Comparison of ENCODE assay signal across 8 mouse cellular contexts in genomic region chr7:116039196-116039537, GRCm38 (mm10). TPM values are rescaled to one million over a fixed set of nuclear protein-coding genes. Genes with fewer than 3 reads are reported as not detected.
DNase-seq lines count a peak whose midpoint lies in the region; ATAC-seq and TF ChIP-seq lines count a peak whose summit lies in the region.

1110004F10Rik (plus strand) TSS chr7:116039397.

- H3K27ac ChIP-seq in embryonic fibroblast, embryonic 13.5 days (ENCODE audit: insufficient read depth, low read length) = no peak within 1 kb of the TSS
- no peak within 1 kb of the TSS for H3K27ac ChIP-seq in heart, embryonic 15.5 days
- peak within 1 kb of the TSS; percentile 19; the same call in 1 of the 2 replicates for H3K27ac ChIP-seq in midbrain, embryonic 13.5 days

- peak within 1 kb of the TSS; percentile 99 for H3K4me2 ChIP-seq in heart, embryonic 15.5 days
- H3K4me2 ChIP-seq in midbrain, embryonic 13.5 days (replicated peaks) = peak within 1 kb of the TSS; percentile 98

- H3K27me3 ChIP-seq in E14TG2a.4 (ENCODE audit: insufficient read depth, low read length) = peaks cover 71% of the 10 kb centered on the region
- peaks cover 27% of the 10 kb centered on the region for H3K27me3 ChIP-seq in heart, embryonic 15.5 days
- H3K27me3 ChIP-seq in midbrain, embryonic 13.5 days = peaks cover 63% of the 10 kb centered on the region

- ATAC-seq in frontal cortex, adult (ENCODE audit: low TSS enrichment) = no peak
- no peak for ATAC-seq in heart, embryonic 15.5 days (replicated peaks; ENCODE audit: insufficient number of reproducible peaks, insufficient read depth, low FRiP score, low read depth)
- peak; percentile 19 for ATAC-seq in midbrain, embryonic 13.5 days

- H3K9ac ChIP-seq in heart, embryonic 15.5 days = peak within 1 kb of the TSS; percentile 54
- peak within 1 kb of the TSS; percentile 63 for H3K9ac ChIP-seq in midbrain, embryonic 13.5 days (replicated peaks)

- H3K9me3 ChIP-seq in E14TG2a.4 (ENCODE audit: low read length) = no peaks in the 10 kb centered on the region
- no peaks in the 10 kb centered on the region for H3K9me3 ChIP-seq in heart, embryonic 15.5 days (replicated peaks)
- no peaks in the 10 kb centered on the region for H3K9me3 ChIP-seq in midbrain, embryonic 13.5 days

- H3K4me1 ChIP-seq in E14TG2a.4 (replicated peaks; ENCODE audit: low read depth, low read length) = peaks cover 36% of the 10 kb centered on the region
- H3K4me1 ChIP-seq in embryonic fibroblast, embryonic 13.5 days (ENCODE audit: control insufficient read depth, insufficient read depth, low read length) = peaks cover 3% of the 10 kb centered on the region
- H3K4me1 ChIP-seq in heart, embryonic 15.5 days (replicated peaks) = peaks cover 23% of the 10 kb centered on the region
- peaks cover 41% of the 10 kb centered on the region for H3K4me1 ChIP-seq in midbrain, embryonic 13.5 days (replicated peaks)

- no peak for TF ChIP-seq CTCF in E14TG2a.4 (conservative IDR thresholded peaks at IDR 0.05; ENCODE audit: low read length)
- TF ChIP-seq CTCF in embryonic fibroblast, embryonic 13.5 days (IDR thresholded peaks at IDR 0.05; ENCODE audit: borderline replicate concordance, insufficient read depth, low read length) = no peak

- peak within 1 kb of the TSS; percentile 76 for H3K4me3 ChIP-seq in E14TG2a.4 (replicated peaks; ENCODE audit: low read length)
- H3K4me3 ChIP-seq in embryonic fibroblast, embryonic 13.5 days (ENCODE audit: insufficient read depth, low read length) = peak within 1 kb of the TSS; percentile 46
- peak within 1 kb of the TSS; percentile 67 for H3K4me3 ChIP-seq in heart, embryonic 15.5 days
- H3K4me3 ChIP-seq in midbrain, embryonic 13.5 days (replicated peaks) = peak within 1 kb of the TSS; percentile 52

- no peak for TF ChIP-seq POLR2A in embryonic fibroblast, embryonic 13.5 days (IDR thresholded peaks at IDR 0.05; ENCODE audit: low read depth, low read length)

- DNase-seq in frontal cortex, adult 2 months (ENCODE audit: extremely low spot score in 1 of 2, low spot score in 1 of 2) = no peak
- no peak for DNase-seq in left cerebral cortex, postnatal 10 days (ENCODE audit: extremely low spot score in 1 of 2, low spot score in 2 of 2)
- DNase-seq in frontal cortex, postnatal 36 days (ENCODE audit: low spot score in 2 of 2) = no peak

- intact Hi-C loops in left cerebral cortex, postnatal 10 days (cut with DNase I) = loop anchor here (5.0 to 10.0 kb wide), 4 partner anchors 284 to 672 kb away; no protein-coding TSS in a partner anchor

- under 1% methylated on average over 11 of the region's 11 CpGs for WGBS in heart, embryonic 15.5 days
- WGBS in midbrain, embryonic 13.5 days = 1% methylated on average over 11 of the region's 11 CpGs

- no peaks in the 10 kb centered on the region for H3K36me3 ChIP-seq in E14TG2a.4 (ENCODE audit: insufficient read depth, low read length)
- no peaks in the 10 kb centered on the region for H3K36me3 ChIP-seq in heart, embryonic 15.5 days
- H3K36me3 ChIP-seq in midbrain, embryonic 13.5 days = no peaks in the 10 kb centered on the region

RNA-seq across cellular contexts. Expression of gene 1110004F10Rik, which starts in this region (rescaled TPM):
- 153 and 162 TPM in 2 replicates for polyA plus RNA-seq in frontal cortex, adult 2 months (2012; rRNA removed)
- polyA plus RNA-seq in embryonic fibroblast, embryonic 13.5 days (2011; ENCODE audit: insufficient read length, low read depth, missing spikeins) = 145 and 156 TPM in 2 replicates
- 156 and 163 TPM in 2 replicates for polyA plus RNA-seq in heart, embryonic 15.5 days (2015; fragmentation: Nextera tagmentation; extraction: Ambion mirVana)
- total RNA-seq in left cerebral cortex, postnatal 10 days (2021) = 100 to 1,000 TPM; 131 to 137 TPM
- 335 and 371 TPM in 2 replicates for polyA plus RNA-seq in midbrain, embryonic 13.5 days (2015; fragmentation: Nextera tagmentation; extraction: Ambion mirVana)
